Mouse (Mus musculus) olfactory bulb, adult 2 months (tissue): ENCODE results near the gene Klf13. TPM values are rescaled to one million over a fixed set of nuclear protein-coding genes. Genes with fewer than 3 reads are reported as not detected.

Experiments
- H3K27ac ChIP-seq: fragments of 200-500 bp; 2 replicates; pipeline ENCODE4 v1.5.1; 2012; ENCODE audit warnings: low read depth, low read length; ENCODE audit not compliant: insufficient read depth
- H3K4me1 ChIP-seq: fragments of 200-500 bp; 2 replicates; pipeline ENCODE4 v1.6.1; 2012; ENCODE audit warnings: low read length; ENCODE audit not compliant: control insufficient read depth, insufficient read depth
- H3K4me3 ChIP-seq: fragments of 200-500 bp; 2 replicates; pipeline ENCODE4 v1.5.1; 2012; ENCODE audit warnings: mild to moderate bottlenecking, low read depth, low read length, moderate library complexity; ENCODE audit not compliant: insufficient read depth
- CTCF ChIP-seq: fragments of 200-500 bp; IDR thresholded peaks from 2 replicates; pipeline ENCODE4 v1.5.1; 2012; ENCODE audit warnings: low read depth, mild to moderate bottlenecking, low read length, moderate library complexity; ENCODE audit not compliant: insufficient read depth
- POLR2A ChIP-seq: fragments of 200-500 bp; IDR thresholded peaks from 2 replicates; pipeline ENCODE4 v1.6.1; 2012; ENCODE audit warnings: mild to moderate bottlenecking, low read depth, low read length, moderate library complexity; ENCODE audit not compliant: insufficient read depth
- WGBS: fragments of 180-500 bp; shearing (Covaris S2); methylation state at CpG from one replicate; pipeline ENCODE4 v1.1.7; 2018; 5-methylcytosine and 5-hydroxymethylcytosine counted together
- polyA plus RNA-seq: library from polyadenylated mRNA; stranded (reverse); fragments of >200 nt; gene quantifications from 2 replicates; pipeline ENCODE4 v1.2.4, GENCODE M21; 2012; ENCODE audit warnings: low replicate concordance; ENCODE audit not compliant: missing spikeins, insufficient read depth, insufficient read length

The Klf13 gene
- polyA plus RNA-seq, 1 experiment: 47.4 TPM

- TF ChIP-seq CTCF (no peak), POLR2A (no peak)
- no peak overlapping the region for H3K27ac ChIP-seq
- WGBS: 66% methylated on average over 12 of the region's 12 CpGs
- no peak overlapping the region for H3K4me3 ChIP-seq
- peaks cover 60% of the 10 kb centered on the region for H3K4me1 ChIP-seq
Observed at GRCm38 (mm10) chr7:63912924-63913723, 25.6 kb downstream of the Klf13 start.

DNA sequence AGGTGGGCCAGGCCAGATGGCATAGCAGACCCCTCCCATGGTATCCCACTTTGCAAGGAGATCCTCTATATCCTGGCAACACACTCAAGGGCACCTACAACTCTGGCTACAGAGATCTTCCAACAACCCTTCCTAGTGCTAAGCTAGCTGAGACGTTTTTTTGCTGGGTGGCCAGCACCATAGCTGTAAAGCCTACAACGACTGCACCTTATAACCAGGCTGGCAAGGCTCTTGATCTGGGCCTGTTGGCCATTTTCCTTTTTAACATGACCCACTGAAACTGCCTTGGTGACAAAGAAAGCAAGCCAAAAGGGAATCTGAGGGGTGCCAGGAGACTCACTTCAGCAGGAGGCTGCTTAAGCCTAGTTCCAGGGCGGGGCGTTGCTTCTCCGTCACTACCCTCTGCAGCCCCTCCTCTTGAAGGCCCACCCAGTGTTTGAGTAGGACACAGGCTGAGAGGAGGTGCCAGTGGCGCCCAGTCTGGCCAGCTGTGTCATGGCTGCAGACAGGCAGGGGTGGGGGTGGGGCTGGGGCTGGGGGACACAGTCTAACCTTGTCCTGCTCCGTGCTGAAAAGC is 26.4 kb downstream of the Klf13 start:
- 23% methylated on average over 7 of the region's 7 CpGs for WGBS
- peaks cover 53% of the 10 kb centered on the region for H3K4me1 ChIP-seq
- TF ChIP-seq CTCF (no peak), POLR2A (no peak)
- peak overlapping the region; percentile 8 for H3K27ac ChIP-seq
- H3K4me3 ChIP-seq: no peak overlapping the region

DNA sequence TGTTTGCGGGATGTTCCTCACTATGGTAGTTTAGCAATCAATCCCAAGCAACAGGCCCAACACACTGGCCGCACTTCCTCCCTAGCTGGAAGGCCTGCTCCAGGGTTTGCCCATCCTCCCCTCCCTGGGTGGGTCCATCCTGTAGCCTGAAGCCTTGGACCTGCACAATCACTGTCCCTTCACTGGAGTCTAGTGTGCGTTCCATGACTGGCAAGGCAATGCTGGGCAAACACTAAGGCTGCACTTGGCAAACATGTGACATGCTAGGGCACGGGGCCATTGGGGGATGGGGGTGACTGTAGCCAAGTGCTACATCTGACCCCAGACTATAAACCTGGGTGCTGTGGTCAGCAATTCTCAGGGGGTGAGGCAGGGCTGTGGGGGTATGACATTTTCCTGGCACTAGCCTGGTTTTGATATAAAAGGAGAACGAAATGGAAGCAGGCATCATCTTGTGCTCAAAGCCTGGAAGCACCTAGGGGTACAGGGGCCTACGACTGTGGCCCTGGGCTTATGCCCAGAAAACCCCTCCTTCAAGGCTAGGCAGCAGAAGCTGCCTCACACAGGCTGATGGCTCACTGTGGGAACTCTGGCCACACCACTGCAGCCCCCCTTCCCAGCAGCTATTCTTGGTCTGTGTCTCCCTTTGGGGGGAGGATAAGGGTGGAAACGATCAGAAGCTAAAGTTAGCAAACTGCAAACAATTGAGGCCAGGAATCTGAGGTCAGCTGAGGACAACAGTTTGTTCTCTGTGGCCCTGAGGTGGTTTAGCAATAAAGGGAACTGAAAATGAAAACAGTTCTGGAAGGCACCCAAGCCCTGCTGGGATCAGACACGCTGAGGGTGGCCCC is 27.1 kb downstream of the Klf13 start:
- H3K27ac ChIP-seq: peak overlapping the region; percentile 81
- 30% methylated on average over 8 of the region's 8 CpGs for WGBS
- no peak for TF ChIP-seq POLR2A
- TF ChIP-seq CTCF: no peak
- H3K4me1 ChIP-seq: peaks cover 52% of the 10 kb centered on the region
- no peak overlapping the region for H3K4me3 ChIP-seq

DNA sequence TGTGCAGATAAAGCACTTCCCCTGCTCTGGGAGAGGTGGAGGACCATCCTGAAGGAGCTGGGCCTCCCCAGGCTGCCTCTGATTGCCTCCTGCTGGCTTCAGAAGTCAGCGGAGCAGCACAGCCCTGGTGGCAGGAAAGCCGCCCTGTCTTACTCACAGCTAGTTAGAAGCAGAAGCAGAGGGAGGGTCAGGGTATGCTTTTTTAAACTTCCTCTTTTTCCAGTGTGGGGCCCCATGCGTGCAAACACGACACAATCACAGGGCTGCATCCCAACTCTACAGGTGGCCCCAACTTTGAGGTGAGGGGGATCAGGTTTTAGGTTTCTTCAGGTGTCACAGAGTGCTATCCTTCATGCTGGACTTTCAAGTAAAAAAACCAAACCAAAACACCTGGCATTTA is 27.8 kb downstream of the Klf13 start:
- no peak for TF ChIP-seq CTCF
- TF ChIP-seq POLR2A: no peak
- Histone ChIP-seq H3K4me1 (peaks cover 51% of the 10 kb centered on the region), H3K4me3 (no peak overlapping the region), H3K27ac (peak overlapping the region; percentile 81)
- 32% methylated on average over 4 of the region's 4 CpGs for WGBS

- H3K4me1 ChIP-seq: peaks cover 51% of the 10 kb centered on the region
- no peak for TF ChIP-seq CTCF
- TF ChIP-seq POLR2A: no peak
- H3K27ac ChIP-seq: peak overlapping the region; percentile 39; the same call in 1 of the 2 replicates
- WGBS: 57% methylated on average over 5 of the region's 5 CpGs
- no peak overlapping the region for H3K4me3 ChIP-seq
Observed at GRCm38 (mm10) chr7:63910225-63910624, 28.5 kb downstream of the Klf13 start.

- TF ChIP-seq POLR2A (no peak), CTCF (no peak)
- Histone ChIP-seq H3K4me3 (no peak overlapping the region), H3K4me1 (peaks cover 42% of the 10 kb centered on the region), H3K27ac (0 out of 2 replicates have a peak overlapping the region, but pooled peaks have one; percentile 21)
- 30% methylated on average over 9 of the region's 11 CpGs for WGBS
Observed at GRCm38 (mm10) chr7:63908496-63909285, 30.0 kb downstream of the Klf13 start.

DNA sequence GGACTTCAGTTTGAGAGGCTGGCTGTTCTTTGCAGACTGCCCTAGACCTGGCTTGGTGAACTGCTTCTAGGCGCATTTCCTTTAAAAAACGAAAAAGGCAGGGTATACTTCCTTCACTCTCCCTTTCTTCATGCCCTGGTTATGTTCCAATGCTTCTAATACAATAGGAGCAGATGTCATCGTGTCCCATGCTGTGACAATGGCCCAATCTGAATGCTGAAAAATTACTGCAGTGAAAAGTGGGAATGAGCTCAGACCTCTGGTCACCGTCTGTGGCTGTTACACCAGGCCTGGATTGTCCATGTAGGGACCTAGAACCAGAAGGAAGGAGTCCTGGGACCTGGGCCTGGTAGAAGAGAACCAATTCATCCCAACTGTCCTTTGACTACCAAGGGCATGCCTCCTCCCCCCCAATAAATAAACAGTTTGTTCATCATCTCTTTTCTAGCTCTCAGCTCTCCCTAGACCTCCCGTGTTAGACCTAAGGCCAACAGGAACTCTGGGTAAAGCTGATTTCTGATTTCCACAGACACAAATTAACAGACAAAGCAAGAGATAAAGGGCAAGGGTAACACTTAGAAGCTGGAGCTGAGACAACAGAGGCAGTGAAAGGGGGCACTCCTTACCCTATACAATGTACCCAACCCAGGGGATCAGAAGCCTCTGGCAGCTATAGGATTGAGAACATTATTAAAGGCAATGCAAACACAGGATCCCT is 30.8 kb downstream of the Klf13 start:
- H3K4me3 ChIP-seq: no peak overlapping the region
- no peak overlapping the region for H3K27ac ChIP-seq
- WGBS: 58% methylated on average over 5 of the region's 5 CpGs
- TF ChIP-seq CTCF (no peak), POLR2A (no peak)
- H3K4me1 ChIP-seq: peaks cover 39% of the 10 kb centered on the region

- peaks cover 38% of the 10 kb centered on the region for H3K4me1 ChIP-seq
- H3K27ac ChIP-seq: no peak overlapping the region
- no peak overlapping the region for H3K4me3 ChIP-seq
- WGBS: 82% methylated on average over 5 of the region's 5 CpGs
- TF ChIP-seq CTCF: no peak
- no peak for TF ChIP-seq POLR2A
Observed at GRCm38 (mm10) chr7:63905642-63906041, 33.1 kb downstream of the Klf13 start.

DNA sequence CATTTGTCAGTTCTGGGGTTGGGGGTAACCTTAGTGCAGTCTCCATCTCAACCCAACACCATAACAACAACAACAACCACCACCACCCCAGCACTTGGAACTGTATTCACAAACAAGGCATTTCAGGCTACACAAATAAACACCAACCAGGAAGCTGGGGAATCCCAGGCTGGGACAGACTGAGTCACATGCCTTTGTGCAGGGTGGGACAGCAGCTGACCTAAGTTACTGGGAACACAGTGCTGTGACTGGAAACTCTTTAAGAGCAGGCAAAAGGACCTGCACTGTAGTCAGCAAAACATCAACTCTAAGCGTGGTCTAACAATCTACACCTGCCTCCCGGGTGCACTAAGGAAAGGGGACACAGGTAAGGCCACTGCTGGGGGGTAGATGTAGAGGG is 33.5 kb downstream of the Klf13 start:
- H3K27ac ChIP-seq: no peak overlapping the region
- TF ChIP-seq CTCF: no peak
- WGBS: 88% methylated on average over 2 of the region's 2 CpGs
- peaks cover 37% of the 10 kb centered on the region for H3K4me1 ChIP-seq
- no peak overlapping the region for H3K4me3 ChIP-seq
